Mouse (Mus musculus): Measurements from ENCODE around the gene Olfr432. TPM values are rescaled to one million over a fixed set of nuclear protein-coding genes. Genes with fewer than 3 reads are reported as not detected.

Gene Olfr432
- not detected in 2 replicates for polyA plus RNA-seq (2015; fragmentation: Nextera tagmentation; extraction: Ambion mirVana)

GRCm38 (mm10) chr1:174048893-174049292 lies at the start of gene Olfr432:
Olfr432 (plus strand) TSS chr1:174049205.

GRCm38 (mm10) chr1:174031698-174032097 lies 17.3 kb upstream of the Olfr432 start, which contains the start of gene Ifi205:
Ifi205 (minus strand) TSS chr1:174031810.

GRCm38 (mm10) chr1:174040523-174041177 lies 8.4 kb upstream of the Olfr432 start, which contains the start of gene Olfr433:
Olfr433 (plus strand) TSS chr1:174040705.

GRCm38 (mm10) chr1:174066305-174066704 lies 17.3 kb downstream of the Olfr432 start, which contains the start of gene Olfr430:
Olfr430 (plus strand) TSS chr1:174066605.

GRCm38 (mm10) chr1:174084031-174084430 lies 35.0 kb downstream of the Olfr432 start, which contains the start of gene Olfr429:
Olfr429 (plus strand) TSS chr1:174084331.

GRCm38 (mm10) chr1:174096591-174096990 lies 47.6 kb downstream of the Olfr432 start, which contains the start of gene Olfr427:
Olfr427 (plus strand) TSS chr1:174096891.

Other genes starting within 250 kb of the Olfr432 start
- gene Ifi211, start 136.2 kb upstream of the Olfr432 start, polyA plus RNA-seq (2015; fragmentation: Nextera tagmentation; extraction: Ambion mirVana) = 4.8 and 6.8 TPM in 2 replicates
- 8.1 and 16.0 TPM in 2 replicates for gene Mndal, start 106.7 kb upstream of the Olfr432 start, polyA plus RNA-seq (2015; fragmentation: Nextera tagmentation; extraction: Ambion mirVana)
- 6.6 and 8.8 TPM in 2 replicates for gene Ifi203, start 106.5 kb upstream of the Olfr432 start, polyA plus RNA-seq (2015; fragmentation: Nextera tagmentation; extraction: Ambion mirVana)
- not detected in 2 replicates for gene Ifi202b, start 66.5 kb upstream of the Olfr432 start, polyA plus RNA-seq (2015; fragmentation: Nextera tagmentation; extraction: Ambion mirVana)
- gene Ifi205, start 17.4 kb upstream of the Olfr432 start, polyA plus RNA-seq (2015; fragmentation: Nextera tagmentation; extraction: Ambion mirVana) = 2.3 and 6.1 TPM in 2 replicates
- 0.06 TPM in 1 of 2 replicates, not detected in the other for gene Olfr433, start 8.5 kb upstream of the Olfr432 start, polyA plus RNA-seq (2015; fragmentation: Nextera tagmentation; extraction: Ambion mirVana)
- not detected in 2 replicates for gene Olfr430, start 17.4 kb downstream of the Olfr432 start, polyA plus RNA-seq (2015; fragmentation: Nextera tagmentation; extraction: Ambion mirVana)
- gene Olfr429, start 35.1 kb downstream of the Olfr432 start, polyA plus RNA-seq (2015; fragmentation: Nextera tagmentation; extraction: Ambion mirVana) = not detected in 2 replicates
- gene Olfr427, start 47.7 kb downstream of the Olfr432 start, polyA plus RNA-seq (2015; fragmentation: Nextera tagmentation; extraction: Ambion mirVana) = not detected in 2 replicates
- gene Olfr231, start 72.0 kb downstream of the Olfr432 start, polyA plus RNA-seq (2015; fragmentation: Nextera tagmentation; extraction: Ambion mirVana) = not detected in 2 replicates
- gene Olfr424, start 82.3 kb downstream of the Olfr432 start, polyA plus RNA-seq (2015; fragmentation: Nextera tagmentation; extraction: Ambion mirVana) = not detected in 2 replicates
- gene Olfr420, start 106.4 kb downstream of the Olfr432 start, polyA plus RNA-seq (2015; fragmentation: Nextera tagmentation; extraction: Ambion mirVana) = not detected in 2 replicates
- gene Spta1, start 123.6 kb downstream of the Olfr432 start, polyA plus RNA-seq (2015; fragmentation: Nextera tagmentation; extraction: Ambion mirVana) = 0.57 and 0.65 TPM in 2 replicates
- not detected in 2 replicates for gene Olfr419, start 202.9 kb downstream of the Olfr432 start, polyA plus RNA-seq (2015; fragmentation: Nextera tagmentation; extraction: Ambion mirVana)